Mouse (Mus musculus) olfactory bulb, adult 2 months (tissue): Measurements from ENCODE around the gene Vmn1r4.

Source experiments
- CTCF ChIP-seq: fragments of 200-500 bp; IDR thresholded peaks from 2 replicates; pipeline ENCODE4 v1.5.1; 2012; ENCODE audit warnings: low read depth, mild to moderate bottlenecking, low read length, moderate library complexity; ENCODE audit not compliant: insufficient read depth
- POLR2A ChIP-seq: fragments of 200-500 bp; IDR thresholded peaks from 2 replicates; pipeline ENCODE4 v1.6.1; 2012; ENCODE audit warnings: mild to moderate bottlenecking, low read depth, low read length, moderate library complexity; ENCODE audit not compliant: insufficient read depth

GRCm38 (mm10) chr6:56919330-56920044 lies 4.3 kb upstream of the Vmn1r4 start:
- TF ChIP-seq CTCF (no peak), POLR2A (no peak)
